Mouse (Mus musculus) hindbrain, postnatal 0 days (tissue): ENCODE results near the gene Ndufv1. TPM values are rescaled to one million over a fixed set of nuclear protein-coding genes. Genes with fewer than 3 reads are reported as not detected.
A peak's percentile ranks its signal among the peaks of the same experiment; 100 is the strongest.
"Not testable (repeated sequence)": the region's sequence is repeated elsewhere in the genome, so short reads cannot be mapped to it uniquely, and the experiment has no call there.

Experiments
- ATAC-seq: fragments of 200-750 bp; cut with Nextera tagmentation; 2 replicates; pipeline ENCODE4 v1.8.0; 2017; ENCODE audit warnings: mild to moderate bottlenecking, moderate TSS enrichment, moderate library complexity
- DNase-seq: peaks from one replicate; pipeline ENCODE4 v3.0.0-alpha.2; 2015; ENCODE audit warnings: low spot score
- H3K27ac ChIP-seq: fragments of 300-500 bp; sonication (generic); 2 replicates; pipeline ENCODE4 v1.5.1; 2014; ENCODE audit warnings: mild to moderate bottlenecking
- H3K27me3 ChIP-seq: fragments of 300-500 bp; sonication (generic); 2 replicates; pipeline ENCODE4 v1.6.1; 2014; ENCODE audit warnings: low read length, mixed read lengths; ENCODE audit not compliant: insufficient read depth
- H3K36me3 ChIP-seq: fragments of 300-500 bp; sonication (generic); 2 replicates; pipeline ENCODE4 v1.6.1; 2014; ENCODE audit warnings: low read length, mixed read lengths; ENCODE audit not compliant: insufficient read depth
- H3K4me1 ChIP-seq: fragments of 300-500 bp; sonication (generic); 2 replicates; pipeline ENCODE4 v1.6.1; 2014; ENCODE audit warnings: antibody characterized with exemption, low read length, mixed read lengths; ENCODE audit not compliant: insufficient read depth
- H3K4me2 ChIP-seq: fragments of 300-500 bp; sonication (generic); 2 replicates; pipeline ENCODE4 v1.6.1; 2014; ENCODE audit warnings: low read depth, mild to moderate bottlenecking, low read length, moderate library complexity, mixed read lengths
- H3K4me3 ChIP-seq: fragments of 300-500 bp; sonication (generic); 2 replicates; pipeline ENCODE4 v1.5.1; 2014; ENCODE audit warnings: low read length
- H3K9ac ChIP-seq: fragments of 300-500 bp; sonication (generic); replicated peaks from 2 replicates; pipeline ENCODE4 v1.6.1; 2014; ENCODE audit warnings: mild to moderate bottlenecking, low read length, moderate library complexity, mixed read lengths
- H3K9me3 ChIP-seq: fragments of 300-500 bp; sonication (generic); 2 replicates; pipeline ENCODE4 v1.6.1; 2016; ENCODE audit warnings: low read length, mixed read lengths
- CTCF ChIP-seq: IDR thresholded peaks from 2 replicates; pipeline ENCODE4 v1.5.1; 2016; ENCODE audit warnings: antibody characterized with exemption, control low read depth, low read depth
- WGBS: fragments of 180-500 bp; shearing (Covaris S2); extraction: QIAGEN DNeasy Blood & Tissue Kit; methylation state at CpG from one replicate; pipeline ENCODE4 v1.1.7; 2014; 5-methylcytosine and 5-hydroxymethylcytosine counted together
- polyA plus RNA-seq: library from polyadenylated mRNA; unstranded; fragments of >200 nt; fragmentation: Nextera tagmentation; extraction: Ambion mirVana; gene quantifications from 2 replicates; pipeline ENCODE4 v1.2.1, GENCODE M21; 2015
- total RNA-seq: library from RNA; depleted of rRNA; stranded (reverse); fragments of >200 nt; gene quantifications from 2 replicates; pipeline ENCODE4 v1.2.3, GENCODE M21; 2014

Gene Ndufv1
- total and polyA plus RNA-seq, 2 experiments from 2014 or later, result 203 to 285 TPM

DNA sequence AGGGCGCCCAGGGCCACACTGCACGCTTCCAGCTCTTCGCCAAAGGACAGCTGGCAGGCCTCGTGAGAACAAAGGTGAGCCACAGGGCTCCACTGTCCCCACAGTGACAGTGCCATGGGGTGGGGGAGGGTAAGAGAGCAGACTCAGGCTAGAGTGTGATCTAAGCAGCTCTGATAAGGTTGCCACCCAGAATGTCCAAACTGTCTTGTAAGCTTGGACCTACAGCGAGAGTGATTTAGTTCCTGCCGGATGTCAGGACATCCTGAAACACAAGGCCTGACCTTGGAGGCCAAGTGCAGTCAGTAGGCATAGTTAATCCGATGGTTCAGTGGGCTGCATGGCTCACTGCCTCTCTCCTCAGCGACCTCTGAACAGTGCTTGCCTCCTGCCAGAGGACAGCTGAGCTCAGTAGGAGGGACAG, 27.3 kb downstream of the Ndufv1 start:
- Histone ChIP-seq H3K36me3 (no peaks in the 10 kb centered on the region), H3K27me3 (no peaks in the 10 kb centered on the region), H3K4me2 (no peak overlapping the region), H3K27ac (no peak overlapping the region; the same call in 1 of the 2 replicates), H3K9me3 (no peaks in the 10 kb centered on the region), H3K4me1 (peaks cover 5% of the 10 kb centered on the region; the same call in 1 of the 2 replicates), H3K9ac (no peak overlapping the region), H3K4me3 (no peak overlapping the region)
- no peak for ATAC-seq
- TF ChIP-seq CTCF, result no peak
- 12% methylated on average over 8 of the region's 8 CpGs for WGBS
- no peak for DNase-seq

DNA sequence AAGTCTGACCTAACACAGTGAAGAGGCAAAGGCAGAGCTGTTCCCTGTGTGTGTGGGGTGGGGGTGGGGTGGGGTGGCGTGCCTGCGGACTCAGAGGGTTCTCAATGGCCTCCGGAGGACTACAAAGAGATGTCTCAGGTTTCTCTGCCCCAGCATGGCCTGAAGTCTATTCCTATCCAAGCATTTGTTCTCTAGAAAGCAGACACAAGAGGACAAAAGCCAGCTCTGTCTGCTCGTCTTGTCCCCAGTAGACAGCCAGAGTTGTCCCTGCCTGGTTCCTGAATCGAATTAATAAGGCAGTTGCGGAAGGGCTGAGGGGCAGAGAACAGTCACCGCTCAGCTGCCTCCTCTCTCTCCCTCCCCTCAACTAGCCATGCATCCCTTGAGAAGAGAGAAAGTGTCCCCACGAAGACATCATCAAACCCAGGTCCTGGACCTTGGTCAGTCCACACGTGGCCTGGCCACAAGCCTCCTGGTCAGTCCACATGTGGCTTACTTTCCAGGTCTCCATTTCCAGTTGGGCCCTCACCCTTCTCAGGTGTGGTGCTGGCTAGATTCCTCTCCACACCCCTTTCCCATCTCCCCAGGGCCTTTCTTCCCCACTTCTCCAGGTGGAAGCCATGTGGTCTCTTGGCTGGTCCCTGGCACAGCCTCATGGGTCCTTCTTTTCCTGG, 28.9 kb downstream of the Ndufv1 start:
- ATAC-seq (no peak), DNase-seq (no peak)
- Histone ChIP-seq H3K9me3 (no peaks in the 10 kb centered on the region), H3K4me3 (no peak overlapping the region), H3K27me3 (no peaks in the 10 kb centered on the region), H3K36me3 (no peaks in the 10 kb centered on the region), H3K4me1 (peaks cover 5% of the 10 kb centered on the region; the same call in 1 of the 2 replicates), H3K9ac (no peak overlapping the region), H3K27ac (no peak overlapping the region), H3K4me2 (no peak overlapping the region)
- whole genome bisulfite sequencing, result 35% methylated on average over 9 of the region's 9 CpGs
- TF ChIP-seq CTCF, result no peak

DNA sequence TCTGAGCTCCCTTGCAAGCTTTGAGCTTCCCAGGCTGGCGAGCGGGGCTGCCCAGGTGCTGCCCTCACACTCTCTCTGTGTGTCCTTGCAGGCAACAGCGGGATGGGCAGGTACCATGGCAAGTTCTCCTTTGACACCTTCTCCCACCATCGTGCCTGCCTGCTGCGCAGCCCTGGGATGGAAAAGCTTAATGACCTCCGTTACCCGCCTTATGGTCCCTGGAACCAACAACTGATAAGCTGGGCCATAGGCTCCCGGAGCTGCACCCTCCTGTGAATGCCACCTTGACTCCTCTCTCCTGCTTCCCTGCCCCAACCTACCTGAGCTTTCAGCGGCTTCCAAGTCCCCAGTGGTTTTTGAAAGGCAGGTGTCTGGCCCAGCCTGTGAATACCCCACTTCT, 31.7 kb downstream of the Ndufv1 start:
- WGBS, result 85% methylated on average over 9 of the region's 9 CpGs
- DNase-seq, result no peak
- ATAC-seq, result no peak

DNA sequence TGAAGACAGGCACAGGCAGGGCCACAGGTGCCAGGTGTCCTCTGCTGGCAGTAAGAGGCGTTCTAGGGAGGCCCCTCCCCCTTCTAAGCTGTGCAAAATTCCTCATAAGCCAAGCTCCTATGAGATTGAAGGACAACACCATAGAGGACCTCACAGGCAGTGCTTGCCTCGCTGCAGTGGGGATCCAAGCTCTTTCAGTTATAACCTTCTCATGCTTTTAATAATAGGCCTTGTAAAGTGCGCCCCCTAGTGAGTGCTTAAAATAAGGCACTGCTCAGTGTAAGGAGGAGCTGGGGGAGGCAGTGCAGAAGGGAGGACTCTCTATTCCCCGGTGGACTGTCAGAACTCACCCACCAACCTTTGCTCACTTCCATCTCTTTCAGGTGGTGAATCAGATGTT, 32.3 kb downstream of the Ndufv1 start:
- no peaks in the 10 kb centered on the region for H3K36me3 ChIP-seq
- peaks cover 5% of the 10 kb centered on the region; the same call in 1 of the 2 replicates for H3K4me1 ChIP-seq
- H3K4me3 ChIP-seq, result no peak overlapping the region
- DNase-seq, result peak; percentile 91
- H3K27ac ChIP-seq, result peak overlapping the region; percentile 26; the same call in 1 of the 2 replicates
- TF ChIP-seq CTCF, result peak; percentile 88
- no peaks in the 10 kb centered on the region for H3K27me3 ChIP-seq
- H3K9ac ChIP-seq, result no peak overlapping the region
- 20% methylated on average over 4 of the region's 4 CpGs for WGBS
- no peaks in the 10 kb centered on the region for H3K9me3 ChIP-seq
- no peak overlapping the region for H3K4me2 ChIP-seq
- ATAC-seq, result peak; percentile 82

More for the DNA sequence above, 31.7 kb downstream of the Ndufv1 start:
- no peak overlapping the region for H3K4me2 ChIP-seq
- H3K4me1 ChIP-seq, result peaks cover 5% of the 10 kb centered on the region; the same call in 1 of the 2 replicates
- H3K9me3 ChIP-seq, result no peaks in the 10 kb centered on the region
- no peak for TF ChIP-seq CTCF
- no peak overlapping the region for H3K9ac ChIP-seq
- no peaks in the 10 kb centered on the region for H3K36me3 ChIP-seq
- H3K4me3 ChIP-seq, result no peak overlapping the region
- H3K27ac ChIP-seq, result no peak overlapping the region
- no peaks in the 10 kb centered on the region for H3K27me3 ChIP-seq

DNA sequence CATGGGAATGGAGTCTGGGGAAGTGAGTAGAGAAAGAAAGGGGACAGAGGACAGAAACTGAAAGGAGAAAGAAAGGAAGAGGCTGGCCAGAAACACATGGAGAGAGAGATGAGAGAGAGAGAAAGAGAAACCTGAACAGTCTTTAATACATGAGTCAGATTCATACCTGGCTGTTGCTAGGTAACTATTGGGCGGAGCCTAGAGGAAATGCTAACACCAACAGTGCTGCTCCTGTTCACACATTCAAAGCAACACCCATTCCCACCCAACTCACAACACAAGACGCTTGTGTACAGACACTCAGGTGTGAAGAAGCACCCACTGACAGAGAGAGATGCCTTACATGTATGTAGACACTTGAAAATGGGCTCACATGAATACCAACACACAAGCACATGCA, 36.7 kb downstream of the Ndufv1 start:
- H3K4me3 ChIP-seq, result no peak overlapping the region
- no peak for DNase-seq
- ATAC-seq, result no peak
- no peak overlapping the region for H3K4me2 ChIP-seq
- H3K9ac ChIP-seq, result no peak overlapping the region
- H3K36me3 ChIP-seq, result no peaks in the 10 kb centered on the region
- H3K4me1 ChIP-seq, result no peaks in the 10 kb centered on the region; the same call in 1 of the 2 replicates
- TF ChIP-seq CTCF, result no peak
- no peaks in the 10 kb centered on the region for H3K9me3 ChIP-seq
- H3K27me3 ChIP-seq, result no peaks in the 10 kb centered on the region
- 86% methylated on average over 2 of the region's 2 CpGs for WGBS
- H3K27ac ChIP-seq, result no peak overlapping the region

DNA sequence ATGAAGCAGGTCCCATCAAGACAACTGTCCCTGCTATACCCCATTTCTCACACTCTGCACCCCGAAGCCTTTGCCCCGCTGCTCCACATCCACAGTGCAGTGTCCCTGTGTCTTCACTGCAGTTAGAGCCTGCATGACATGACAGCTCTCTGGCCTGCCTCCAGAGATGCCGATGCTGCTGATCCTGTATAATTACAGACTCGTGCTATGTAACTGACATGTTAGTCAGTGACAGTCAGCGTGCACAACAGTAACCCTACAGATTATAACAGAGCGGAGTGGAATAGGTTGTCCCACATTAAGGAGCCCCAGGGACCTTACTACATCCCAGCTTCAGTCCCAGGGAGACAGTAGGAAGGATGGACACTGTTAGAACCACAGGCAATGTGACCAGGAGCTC, 38.0 kb downstream of the Ndufv1 start:
- H3K36me3 ChIP-seq, result not testable (repeated sequence)
- 58% methylated on average over 6 of the region's 6 CpGs for whole genome bisulfite sequencing

DNA sequence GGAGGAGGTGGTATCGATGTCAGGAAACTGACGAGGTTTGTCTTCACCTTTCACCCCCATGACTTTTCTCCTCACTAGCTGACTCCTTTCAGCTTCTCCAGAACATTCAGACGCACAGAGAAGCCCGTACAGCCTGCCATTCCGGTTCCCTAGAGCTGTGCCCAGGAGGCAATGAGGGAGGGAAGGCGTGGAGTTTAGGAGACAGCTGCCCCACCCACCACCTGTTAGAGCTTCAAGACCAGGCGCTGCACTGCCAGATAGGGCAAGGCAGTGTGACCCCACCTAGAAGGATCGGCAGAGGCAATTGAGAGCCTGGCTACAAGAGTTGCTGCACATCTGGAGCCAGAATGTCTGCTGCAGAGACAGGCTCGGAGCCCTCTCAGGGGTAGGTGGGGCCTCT, 40.4 kb downstream of the Ndufv1 start, which contains the start of gene Aldh3b2:
Aldh3b2 (plus strand) TSS at position 100 of the 400 bp plus-strand sequence.
- no peak for ATAC-seq
- 60% methylated on average over 9 of the region's 9 CpGs for WGBS
- no peak for TF ChIP-seq CTCF

More for the DNA sequence above, 38.0 kb downstream of the Ndufv1 start:
- not testable (repeated sequence) for H3K27me3 ChIP-seq, H3K4me2 ChIP-seq, DNase-seq, H3K9ac ChIP-seq, H3K9me3 ChIP-seq, ATAC-seq, H3K27ac ChIP-seq, H3K4me1 ChIP-seq, H3K4me3 ChIP-seq

More for the DNA sequence above, 40.4 kb downstream of the Ndufv1 start, which contains the start of gene Aldh3b2:
- DNase-seq, result no peak
- H3K4me1 ChIP-seq, result no peaks in the 10 kb centered on the region
- H3K27me3 ChIP-seq, result no peaks in the 10 kb centered on the region
- H3K4me2 ChIP-seq, result no peak within 1 kb of the TSS
- no peaks in the 10 kb centered on the region for H3K9me3 ChIP-seq
- H3K9ac ChIP-seq, result no peak within 1 kb of the TSS
- no peak within 1 kb of the TSS for H3K4me3 ChIP-seq
- H3K36me3 ChIP-seq, result no peaks in the 10 kb centered on the region
- no peak within 1 kb of the TSS for H3K27ac ChIP-seq
